Mouse (Mus musculus) ES-CJ7 (cell line): Measurements from ENCODE around the gene Slc6a2.

ENCODE experiments used
- DNase-seq: peaks from one replicate; pipeline ENCODE4 v3.0.0; 2011; ENCODE audit warnings: low read depth, low spot score

The Slc6a2 gene

GRCm38 (mm10) chr8:93030664-93031063, 70.8 kb downstream of the Slc6a2 start:
- no peak for DNase-seq

DNA sequence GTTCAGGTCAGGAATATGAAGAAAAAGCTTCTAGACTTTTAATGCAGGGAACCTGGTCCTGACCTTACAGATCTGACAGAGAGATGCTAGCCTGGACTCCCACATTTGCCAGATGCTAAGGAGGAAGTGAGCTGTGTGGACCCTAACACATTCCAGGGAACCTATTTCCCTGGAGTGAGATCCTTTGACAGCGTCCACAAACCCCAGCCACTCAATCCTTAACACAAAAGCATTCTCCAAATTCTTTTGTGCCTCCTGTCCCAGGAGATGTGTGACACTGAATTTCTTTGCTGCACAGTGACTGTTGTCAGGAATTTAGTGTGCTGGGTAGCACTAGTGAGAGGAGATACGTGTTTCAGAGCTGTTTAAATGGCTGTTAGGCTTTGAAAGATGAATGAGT, 79.0 kb downstream of the Slc6a2 start:
- DNase-seq = peak; percentile 9

- no peak for DNase-seq
These were observed 80.4 kb downstream of the Slc6a2 start for GRCm38 (mm10) chr8:93040256-93040655.

GRCm38 (mm10) chr8:93040776-93041567, 81.1 kb downstream of the Slc6a2 start:
- peak; percentile 26 for DNase-seq

DNA sequence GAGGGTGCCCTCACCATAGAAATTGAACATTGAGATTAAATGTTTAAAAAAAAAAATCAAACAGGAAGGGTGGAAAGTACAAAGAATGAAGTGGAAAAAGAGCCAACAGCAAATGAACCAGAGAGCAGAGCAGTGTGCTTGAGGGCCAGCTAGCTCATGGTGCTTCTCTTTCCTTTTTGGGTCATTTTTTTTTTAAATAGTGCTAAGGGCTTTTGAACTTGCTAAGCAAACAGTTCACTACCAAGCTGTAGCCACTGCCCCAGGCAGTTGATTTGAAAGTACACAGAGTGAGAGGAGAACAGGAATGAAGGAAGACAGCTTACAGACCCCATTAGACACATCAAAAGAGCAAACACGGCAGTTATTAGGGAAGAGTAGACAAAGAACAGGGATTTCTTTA, 83.2 kb downstream of the Slc6a2 start:
- no peak for DNase-seq

- no peak for DNase-seq
These were observed 88.2 kb downstream of the Slc6a2 start, which contains the start of gene Ces1a for GRCm38 (mm10) chr8:93048092-93048491. Gene Ces1a (minus strand): TSS chr8:93048192.

- DNase-seq = no peak
These were observed 88.9 kb downstream of the Slc6a2 start for GRCm38 (mm10) chr8:93048510-93049416.
